Mouse (Mus musculus): Measurements from ENCODE around the gene Slc51a. TPM values are rescaled to one million over a fixed set of nuclear protein-coding genes. Genes with fewer than 3 reads are reported as not detected.
"Not testable (repeated sequence)": the region's sequence is repeated elsewhere in the genome, so short reads cannot be mapped to it uniquely, and the experiment has no call there.

Slc51a gene
- polyA plus RNA-seq, 1 experiment from 2014 or later, result 46.0 TPM

DNA sequence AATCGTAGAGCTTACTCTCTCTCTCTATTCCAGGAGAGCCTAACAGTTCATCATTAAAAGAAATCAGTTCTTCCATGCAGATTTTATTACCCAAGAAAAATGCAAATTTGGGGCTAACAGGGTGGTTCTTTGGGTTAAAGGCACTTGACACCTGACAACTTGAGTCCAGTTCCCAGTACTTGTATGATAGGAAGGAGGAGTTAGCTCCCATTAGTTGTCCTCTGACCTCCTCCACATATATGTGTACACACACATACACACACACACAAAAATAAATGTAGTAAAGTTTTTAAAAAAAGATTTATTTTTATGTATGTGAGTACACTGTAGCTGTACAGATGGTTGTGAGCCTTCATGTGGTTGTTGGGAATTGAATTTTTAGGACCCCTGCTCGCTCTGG lies 37.5 kb downstream of the Slc51a start:
- ATAC-seq (replicated peaks; ENCODE audit: low FRiP score, low TSS enrichment, low read depth) (no peak), DNase-seq (ENCODE audit: low spot score) (no peak)
- no peak overlapping the region for H3K4me3 ChIP-seq (ENCODE audit: low read depth, low read length)
- peaks cover 17% of the 10 kb centered on the region for H3K36me3 ChIP-seq (ENCODE audit: control insufficient read depth, insufficient read depth, low read length)
- no peaks in the 10 kb centered on the region for H3K9me3 ChIP-seq (ENCODE audit: control insufficient read depth, low read length)
- H3K27ac ChIP-seq (ENCODE audit: low read depth), result no peak overlapping the region
- WGBS, result 95% methylated on average over 2 of the region's 2 CpGs
- H3K4me2 ChIP-seq (ENCODE audit: low read length), result no peak overlapping the region
- H3K27me3 ChIP-seq (replicated peaks; ENCODE audit: control insufficient read depth, insufficient read depth, low read length), result no peaks in the 10 kb centered on the region
- no peaks in the 10 kb centered on the region for H3K4me1 ChIP-seq (replicated peaks; ENCODE audit: control insufficient read depth, insufficient read depth, low read length)
- no peak overlapping the region for H3K9ac ChIP-seq (ENCODE audit: low read length)

- H3K4me2 ChIP-seq (ENCODE audit: low read length), result no peak overlapping the region
Observed at GRCm38 (mm10) chr16:32449665-32450064, 38.0 kb downstream of the Slc51a start.

GRCm38 (mm10) chr16:32446563-32447138 lies 41.0 kb downstream of the Slc51a start:
- Histone ChIP-seq H3K27ac (ENCODE audit: low read depth) (no peak overlapping the region), H3K4me2 (ENCODE audit: low read length) (no peak overlapping the region)

More at GRCm38 (mm10) chr16:32449665-32450064, 38.0 kb downstream of the Slc51a start:
- Histone ChIP-seq H3K36me3 (ENCODE audit: control insufficient read depth, insufficient read depth, low read length) (peaks cover 16% of the 10 kb centered on the region), H3K9me3 (ENCODE audit: control insufficient read depth, low read length) (no peaks in the 10 kb centered on the region), H3K27me3 (replicated peaks; ENCODE audit: control insufficient read depth, insufficient read depth, low read length) (no peaks in the 10 kb centered on the region), H3K9ac (ENCODE audit: low read length) (no peak overlapping the region), H3K27ac (ENCODE audit: low read depth) (no peak overlapping the region), H3K4me3 (ENCODE audit: low read depth, low read length) (no peak overlapping the region), H3K4me1 (replicated peaks; ENCODE audit: control insufficient read depth, insufficient read depth, low read length) (no peaks in the 10 kb centered on the region)
- no peak for DNase-seq (ENCODE audit: low spot score)
- no peak for ATAC-seq (replicated peaks; ENCODE audit: low FRiP score, low TSS enrichment, low read depth)
- WGBS, result 79% methylated on average over 3 of the region's 3 CpGs

DNA sequence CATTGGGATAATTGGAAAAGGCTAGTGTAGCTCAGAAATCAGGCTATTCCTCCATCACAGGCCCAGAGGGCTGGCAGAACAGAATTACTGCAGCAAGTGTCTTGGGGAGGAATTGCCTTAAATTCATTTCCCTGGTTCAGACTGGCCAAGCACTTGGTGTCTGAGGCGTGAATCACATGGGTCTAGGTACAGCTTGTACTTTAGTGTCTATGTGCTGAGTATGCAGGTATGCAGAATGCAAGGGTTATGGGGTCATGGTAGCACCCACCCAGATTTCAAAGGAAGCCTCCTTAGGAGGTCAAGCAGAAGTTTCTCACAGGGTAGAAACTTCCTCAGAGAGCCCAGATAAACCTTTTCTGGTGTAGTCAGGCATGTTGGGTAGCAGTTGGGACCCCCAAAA lies 42.1 kb downstream of the Slc51a start:
- H3K4me1 ChIP-seq (replicated peaks; ENCODE audit: control insufficient read depth, insufficient read depth, low read length), result no peaks in the 10 kb centered on the region
- ATAC-seq (replicated peaks; ENCODE audit: low FRiP score, low TSS enrichment, low read depth) (no peak), DNase-seq (ENCODE audit: low spot score) (no peak)
- H3K9ac ChIP-seq (ENCODE audit: low read length), result no peak overlapping the region
- no peaks in the 10 kb centered on the region for H3K27me3 ChIP-seq (replicated peaks; ENCODE audit: control insufficient read depth, insufficient read depth, low read length)
- no peak overlapping the region for H3K4me3 ChIP-seq (ENCODE audit: low read depth, low read length)
- no peak overlapping the region for H3K4me2 ChIP-seq (ENCODE audit: low read length)
- WGBS, result 87% methylated on average over 1 of the region's 1 CpGs
- no peaks in the 10 kb centered on the region for H3K36me3 ChIP-seq (ENCODE audit: control insufficient read depth, insufficient read depth, low read length)
- no peaks in the 10 kb centered on the region for H3K9me3 ChIP-seq (ENCODE audit: control insufficient read depth, low read length)
- no peak overlapping the region for H3K27ac ChIP-seq (ENCODE audit: low read depth)

More at GRCm38 (mm10) chr16:32446563-32447138, 41.0 kb downstream of the Slc51a start:
- no peak for ATAC-seq (replicated peaks; ENCODE audit: low FRiP score, low TSS enrichment, low read depth)
- no peak for DNase-seq (ENCODE audit: low spot score)
- peaks cover under 1% of the 10 kb centered on the region; the same call in 1 of the 2 replicates for H3K36me3 ChIP-seq (ENCODE audit: control insufficient read depth, insufficient read depth, low read length)
- WGBS, result 67% methylated on average over 2 of the region's 2 CpGs
- H3K9ac ChIP-seq (ENCODE audit: low read length), result no peak overlapping the region
- H3K9me3 ChIP-seq (ENCODE audit: control insufficient read depth, low read length), result no peaks in the 10 kb centered on the region
- no peaks in the 10 kb centered on the region for H3K27me3 ChIP-seq (replicated peaks; ENCODE audit: control insufficient read depth, insufficient read depth, low read length)
- H3K4me3 ChIP-seq (ENCODE audit: low read depth, low read length), result no peak overlapping the region
- H3K4me1 ChIP-seq (replicated peaks; ENCODE audit: control insufficient read depth, insufficient read depth, low read length), result no peaks in the 10 kb centered on the region

- not testable (repeated sequence) for H3K9me3 ChIP-seq (ENCODE audit: control insufficient read depth, low read length); H3K4me3 ChIP-seq (ENCODE audit: low read depth, low read length); H3K4me1 ChIP-seq (replicated peaks; ENCODE audit: control insufficient read depth, insufficient read depth, low read length); H3K4me2 ChIP-seq (ENCODE audit: low read length); H3K9ac ChIP-seq (ENCODE audit: low read length); H3K36me3 ChIP-seq (ENCODE audit: control insufficient read depth, insufficient read depth, low read length); ATAC-seq (replicated peaks; ENCODE audit: low FRiP score, low TSS enrichment, low read depth); H3K27ac ChIP-seq (ENCODE audit: low read depth); H3K27me3 ChIP-seq (replicated peaks; ENCODE audit: control insufficient read depth, insufficient read depth, low read length); DNase-seq (ENCODE audit: low spot score)
- 83% methylated on average over 3 of the region's 3 CpGs for WGBS
Observed at GRCm38 (mm10) chr16:32444615-32445014, 43.1 kb downstream of the Slc51a start.

DNA sequence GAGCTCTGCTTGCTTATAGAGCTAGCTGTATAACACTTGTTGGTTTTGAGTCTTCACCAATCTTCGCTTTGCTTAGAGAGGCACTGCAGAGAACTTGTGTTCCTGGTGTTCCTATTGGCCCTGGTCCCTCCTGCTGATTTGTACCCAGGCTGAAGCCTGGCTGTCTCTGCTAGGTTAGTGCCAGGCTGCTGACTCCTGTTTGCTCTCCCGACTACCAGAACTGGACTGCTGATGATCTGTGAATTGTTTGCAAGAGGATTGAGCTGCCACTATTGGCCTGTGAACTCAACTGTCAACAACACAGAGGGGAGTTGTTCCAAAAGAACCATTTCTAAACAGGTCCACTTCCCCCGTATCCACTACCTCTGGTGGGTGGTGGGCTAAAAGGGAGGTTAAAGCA lies 46.2 kb downstream of the Slc51a start:
- no peaks in the 10 kb centered on the region for H3K36me3 ChIP-seq (ENCODE audit: control insufficient read depth, insufficient read depth, low read length)
- H3K9ac ChIP-seq (ENCODE audit: low read length), result no peak overlapping the region
- no peak overlapping the region for H3K4me3 ChIP-seq (ENCODE audit: low read depth, low read length)
- no peaks in the 10 kb centered on the region for H3K9me3 ChIP-seq (ENCODE audit: control insufficient read depth, low read length)
- H3K27ac ChIP-seq (ENCODE audit: low read depth), result no peak overlapping the region
- no peak for DNase-seq (ENCODE audit: low spot score)
- ATAC-seq (replicated peaks; ENCODE audit: low FRiP score, low TSS enrichment, low read depth), result no peak
- no peaks in the 10 kb centered on the region for H3K4me1 ChIP-seq (replicated peaks; ENCODE audit: control insufficient read depth, insufficient read depth, low read length)
- 87% methylated on average over 3 of the region's 3 CpGs for WGBS
- H3K27me3 ChIP-seq (replicated peaks; ENCODE audit: control insufficient read depth, insufficient read depth, low read length), result no peaks in the 10 kb centered on the region
- H3K4me2 ChIP-seq (ENCODE audit: low read length), result no peak overlapping the region

GRCm38 (mm10) chr16:32437266-32437665 lies 50.4 kb downstream of the Slc51a start:
- WGBS, result 95% methylated on average over 1 of the region's 1 CpGs
- DNase-seq (ENCODE audit: low spot score) (no peak), ATAC-seq (replicated peaks; ENCODE audit: low FRiP score, low TSS enrichment, low read depth) (no peak)
- Histone ChIP-seq H3K9me3 (ENCODE audit: control insufficient read depth, low read length) (no peaks in the 10 kb centered on the region), H3K4me3 (ENCODE audit: low read depth, low read length) (no peak overlapping the region), H3K27ac (ENCODE audit: low read depth) (no peak overlapping the region), H3K36me3 (ENCODE audit: control insufficient read depth, insufficient read depth, low read length) (no peaks in the 10 kb centered on the region), H3K4me1 (replicated peaks; ENCODE audit: control insufficient read depth, insufficient read depth, low read length) (no peaks in the 10 kb centered on the region), H3K4me2 (ENCODE audit: low read length) (no peak overlapping the region), H3K9ac (ENCODE audit: low read length) (no peak overlapping the region), H3K27me3 (replicated peaks; ENCODE audit: control insufficient read depth, insufficient read depth, low read length) (no peaks in the 10 kb centered on the region)

GRCm38 (mm10) chr16:32436657-32437056 lies 51.0 kb downstream of the Slc51a start:
- Histone ChIP-seq H3K9ac (ENCODE audit: low read length) (no peak overlapping the region), H3K27ac (ENCODE audit: low read depth) (no peak overlapping the region), H3K9me3 (ENCODE audit: control insufficient read depth, low read length) (no peaks in the 10 kb centered on the region), H3K36me3 (ENCODE audit: control insufficient read depth, insufficient read depth, low read length) (no peaks in the 10 kb centered on the region), H3K4me3 (ENCODE audit: low read depth, low read length) (no peak overlapping the region), H3K27me3 (replicated peaks; ENCODE audit: control insufficient read depth, insufficient read depth, low read length) (no peaks in the 10 kb centered on the region), H3K4me1 (replicated peaks; ENCODE audit: control insufficient read depth, insufficient read depth, low read length) (peaks cover 4% of the 10 kb centered on the region; the same call in 1 of the 2 replicates), H3K4me2 (ENCODE audit: low read length) (no peak overlapping the region)
- ATAC-seq (replicated peaks; ENCODE audit: low FRiP score, low TSS enrichment, low read depth) (no peak), DNase-seq (ENCODE audit: low spot score) (no peak)
- 86% methylated on average over 1 of the region's 1 CpGs for WGBS

DNA sequence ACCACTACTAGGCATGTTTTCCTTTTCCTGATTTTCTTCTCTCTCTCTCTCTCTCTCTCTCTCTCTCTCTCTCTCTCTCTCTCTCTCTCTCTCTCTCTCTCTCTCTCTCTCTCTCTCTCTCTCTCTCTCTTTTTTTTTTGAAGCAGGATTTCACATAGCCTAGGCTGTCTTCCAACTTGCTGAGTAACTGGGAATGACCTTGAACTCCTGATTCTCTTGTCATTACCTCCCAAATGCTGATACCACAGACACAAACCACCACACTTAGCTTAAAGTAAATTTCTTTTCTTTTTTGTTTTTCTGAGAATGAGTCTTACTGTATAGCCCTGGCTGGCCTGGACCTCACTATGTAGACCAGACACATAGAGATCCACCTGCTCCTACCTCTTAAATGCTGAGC lies 53.0 kb downstream of the Slc51a start:
- DNase-seq (ENCODE audit: low spot score), result no peak
- Histone ChIP-seq H3K4me3 (ENCODE audit: low read depth, low read length) (no peak overlapping the region), H3K27me3 (replicated peaks; ENCODE audit: control insufficient read depth, insufficient read depth, low read length) (no peaks in the 10 kb centered on the region), H3K4me1 (replicated peaks; ENCODE audit: control insufficient read depth, insufficient read depth, low read length) (peaks cover 9% of the 10 kb centered on the region), H3K4me2 (ENCODE audit: low read length) (no peak overlapping the region), H3K27ac (ENCODE audit: low read depth) (no peak overlapping the region), H3K9me3 (ENCODE audit: control insufficient read depth, low read length) (no peaks in the 10 kb centered on the region), H3K9ac (ENCODE audit: low read length) (no peak overlapping the region), H3K36me3 (ENCODE audit: control insufficient read depth, insufficient read depth, low read length) (no peaks in the 10 kb centered on the region)
- no peak for ATAC-seq (replicated peaks; ENCODE audit: low FRiP score, low TSS enrichment, low read depth)

Measured in intestine, embryonic 14.5 days (tissue).